Mouse (Mus musculus) hindbrain, postnatal 0 days (tissue): ENCODE data around the gene Nedd4. TPM values are rescaled to one million over a fixed set of nuclear protein-coding genes. Genes with fewer than 3 reads are reported as not detected.
"Not testable (repeated sequence)": the region's sequence is repeated elsewhere in the genome, so short reads cannot be mapped to it uniquely, and the experiment has no call there.

Experiments used
- ATAC-seq: fragments of 200-750 bp; cut with Nextera tagmentation; 2 replicates; pipeline ENCODE4 v1.8.0; 2017; ENCODE audit warnings: mild to moderate bottlenecking, moderate TSS enrichment, moderate library complexity
- DNase-seq: peaks from one replicate; pipeline ENCODE4 v3.0.0-alpha.2; 2015; ENCODE audit warnings: low spot score
- H3K27ac ChIP-seq: fragments of 300-500 bp; sonication (generic); 2 replicates; pipeline ENCODE4 v1.5.1; 2014; ENCODE audit warnings: mild to moderate bottlenecking
- H3K27me3 ChIP-seq: fragments of 300-500 bp; sonication (generic); 2 replicates; pipeline ENCODE4 v1.6.1; 2014; ENCODE audit warnings: low read length, mixed read lengths; ENCODE audit not compliant: insufficient read depth
- H3K36me3 ChIP-seq: fragments of 300-500 bp; sonication (generic); 2 replicates; pipeline ENCODE4 v1.6.1; 2014; ENCODE audit warnings: low read length, mixed read lengths; ENCODE audit not compliant: insufficient read depth
- H3K4me1 ChIP-seq: fragments of 300-500 bp; sonication (generic); 2 replicates; pipeline ENCODE4 v1.6.1; 2014; ENCODE audit warnings: antibody characterized with exemption, low read length, mixed read lengths; ENCODE audit not compliant: insufficient read depth
- H3K4me2 ChIP-seq: fragments of 300-500 bp; sonication (generic); 2 replicates; pipeline ENCODE4 v1.6.1; 2014; ENCODE audit warnings: low read depth, mild to moderate bottlenecking, low read length, moderate library complexity, mixed read lengths
- H3K4me3 ChIP-seq: fragments of 300-500 bp; sonication (generic); 2 replicates; pipeline ENCODE4 v1.5.1; 2014; ENCODE audit warnings: low read length
- H3K9ac ChIP-seq: fragments of 300-500 bp; sonication (generic); replicated peaks from 2 replicates; pipeline ENCODE4 v1.6.1; 2014; ENCODE audit warnings: mild to moderate bottlenecking, low read length, moderate library complexity, mixed read lengths
- H3K9me3 ChIP-seq: fragments of 300-500 bp; sonication (generic); 2 replicates; pipeline ENCODE4 v1.6.1; 2016; ENCODE audit warnings: low read length, mixed read lengths
- CTCF ChIP-seq: IDR thresholded peaks from 2 replicates; pipeline ENCODE4 v1.5.1; 2016; ENCODE audit warnings: antibody characterized with exemption, control low read depth, low read depth
- WGBS: fragments of 180-500 bp; shearing (Covaris S2); extraction: QIAGEN DNeasy Blood & Tissue Kit; methylation state at CpG from one replicate; pipeline ENCODE4 v1.1.7; 2014; 5-methylcytosine and 5-hydroxymethylcytosine counted together
- polyA plus RNA-seq: library from polyadenylated mRNA; unstranded; fragments of >200 nt; fragmentation: Nextera tagmentation; extraction: Ambion mirVana; gene quantifications from 2 replicates; pipeline ENCODE4 v1.2.1, GENCODE M21; 2015
- total RNA-seq: library from RNA; depleted of rRNA; stranded (reverse); fragments of >200 nt; gene quantifications from 2 replicates; pipeline ENCODE4 v1.2.3, GENCODE M21; 2014

Nedd4 gene
- total and polyA plus RNA-seq, 2 experiments from 2014 or later, result 356 to 393 TPM

DNA sequence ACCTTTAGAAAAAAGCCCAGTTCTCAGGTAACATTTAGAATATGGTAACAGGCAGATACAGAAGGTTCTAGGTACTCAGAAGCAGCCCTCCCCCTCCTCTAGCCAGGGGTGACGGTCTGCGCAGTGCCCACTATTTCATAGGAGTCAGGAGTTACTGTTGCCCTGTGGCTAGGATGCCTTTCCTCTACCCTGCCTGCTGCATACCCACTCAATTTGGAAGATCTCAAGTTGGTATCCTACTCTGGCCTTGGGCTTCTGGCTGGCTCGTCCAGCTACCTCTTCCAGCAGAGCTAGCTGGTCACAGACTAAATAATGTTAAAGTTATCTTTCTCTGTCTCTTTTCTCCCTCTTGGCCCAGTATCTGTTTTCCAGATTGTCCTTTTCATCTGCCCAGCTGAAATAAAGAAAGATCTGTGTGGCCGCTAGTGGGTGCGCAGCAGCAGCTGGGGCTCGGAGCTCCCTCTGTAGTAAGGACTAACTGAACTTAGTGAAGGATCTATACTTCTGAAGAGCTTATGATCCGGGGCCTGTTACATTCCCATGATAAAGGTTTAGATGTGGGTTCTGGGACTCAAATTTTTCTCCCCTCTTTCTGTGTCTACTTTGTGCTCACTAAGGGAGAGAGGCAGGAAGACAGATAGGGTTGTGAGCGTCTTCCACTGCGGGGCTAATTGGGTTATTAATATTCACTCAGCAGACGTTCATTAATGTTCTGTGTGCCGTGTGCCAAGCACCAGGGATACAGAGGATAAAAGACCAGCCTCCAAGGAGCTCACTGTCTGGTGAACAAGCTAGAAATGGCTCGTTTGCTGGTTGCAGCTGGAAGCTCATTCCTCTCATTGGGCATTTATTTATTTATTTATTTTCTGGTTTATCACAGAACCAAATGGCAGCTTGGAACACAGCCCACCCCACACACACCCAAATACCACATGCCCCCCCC is 2.5 kb downstream of the Nedd4 start:
- H3K4me3 ChIP-seq, result peak overlapping the region; percentile 78
- no peaks in the 10 kb centered on the region for H3K36me3 ChIP-seq
- H3K27me3 ChIP-seq, result no peaks in the 10 kb centered on the region
- H3K4me1 ChIP-seq, result peaks cover 16% of the 10 kb centered on the region
- peak overlapping the region; percentile 100 for H3K9ac ChIP-seq
- peak overlapping the region; percentile 64 for H3K27ac ChIP-seq
- peak; percentile 43 for TF ChIP-seq CTCF
- ATAC-seq (no peak), DNase-seq (peak; percentile 47)
- H3K4me2 ChIP-seq, result peak overlapping the region; percentile 78
- 14% methylated on average over 12 of the region's 12 CpGs for WGBS
- no peaks in the 10 kb centered on the region for H3K9me3 ChIP-seq

- Histone ChIP-seq H3K4me1 (peaks cover 16% of the 10 kb centered on the region), H3K4me2 (peak overlapping the region; percentile 78), H3K9ac (no peak overlapping the region), H3K9me3 (no peaks in the 10 kb centered on the region), H3K27me3 (no peaks in the 10 kb centered on the region), H3K4me3 (0 out of 2 replicates have a peak overlapping the region, but pooled peaks have one; percentile 78), H3K27ac (peak overlapping the region; percentile 64; the same call in 1 of the 2 replicates), H3K36me3 (no peaks in the 10 kb centered on the region)
- no peak for TF ChIP-seq CTCF
- ATAC-seq (no peak), DNase-seq (no peak)
- WGBS, result 30% methylated on average over 7 of the region's 7 CpGs
Observed at GRCm38 (mm10) chr9:72665517-72665916, 3.4 kb downstream of the Nedd4 start.

GRCm38 (mm10) chr9:72666352-72667021 is 4.3 kb downstream of the Nedd4 start:
- ATAC-seq, DNase-seq, H3K9me3 ChIP-seq, H3K4me3 ChIP-seq, H3K9ac ChIP-seq, H3K36me3 ChIP-seq, H3K27ac ChIP-seq, H3K4me2 ChIP-seq, H3K27me3 ChIP-seq: not testable (repeated sequence)
- H3K4me1 ChIP-seq, result peaks cover 16% of the 10 kb centered on the region
- WGBS, result 86% methylated on average over 6 of the region's 8 CpGs

DNA sequence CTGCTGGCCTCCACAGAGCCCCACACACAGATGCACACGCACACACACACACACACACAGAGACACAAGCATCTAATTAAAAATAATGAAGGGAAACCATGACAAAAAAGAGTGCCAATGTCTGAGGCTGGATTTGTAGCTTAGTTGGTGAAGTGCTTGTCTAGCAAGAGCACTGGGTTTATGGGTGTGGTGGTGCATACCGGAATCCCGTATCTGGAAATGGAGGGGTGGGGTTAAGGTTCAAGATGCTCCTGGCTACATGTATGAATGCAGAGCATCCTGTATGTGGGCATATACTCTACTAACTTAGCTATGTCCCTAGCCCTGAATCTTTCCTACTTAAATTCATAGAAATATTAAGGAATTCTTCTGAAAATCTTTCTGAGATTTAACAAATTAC is 5.0 kb downstream of the Nedd4 start:
- H3K4me2 ChIP-seq, result no peak overlapping the region
- no peak for DNase-seq
- H3K36me3 ChIP-seq, result no peaks in the 10 kb centered on the region
- no peak overlapping the region for H3K9ac ChIP-seq
- H3K4me1 ChIP-seq, result peaks cover 16% of the 10 kb centered on the region
- H3K27me3 ChIP-seq, result no peaks in the 10 kb centered on the region
- H3K27ac ChIP-seq, result no peak overlapping the region
- no peak for TF ChIP-seq CTCF
- no peak overlapping the region for H3K4me3 ChIP-seq
- WGBS, result 73% methylated on average over 3 of the region's 3 CpGs
- no peak for ATAC-seq
- no peaks in the 10 kb centered on the region for H3K9me3 ChIP-seq

- Histone ChIP-seq H3K9ac (no peak overlapping the region), H3K4me2 (no peak overlapping the region), H3K9me3 (no peaks in the 10 kb centered on the region), H3K27me3 (no peaks in the 10 kb centered on the region), H3K36me3 (peaks cover 15% of the 10 kb centered on the region), H3K27ac (no peak overlapping the region), H3K4me1 (peaks cover 11% of the 10 kb centered on the region), H3K4me3 (no peak overlapping the region)
- 78% methylated on average over 7 of the region's 7 CpGs for WGBS
- TF ChIP-seq CTCF, result peak; percentile 30; the same call in 1 of the 2 replicates
- ATAC-seq (no peak), DNase-seq (no peak)
Observed at GRCm38 (mm10) chr9:72669383-72669782, 7.2 kb downstream of the Nedd4 start.

DNA sequence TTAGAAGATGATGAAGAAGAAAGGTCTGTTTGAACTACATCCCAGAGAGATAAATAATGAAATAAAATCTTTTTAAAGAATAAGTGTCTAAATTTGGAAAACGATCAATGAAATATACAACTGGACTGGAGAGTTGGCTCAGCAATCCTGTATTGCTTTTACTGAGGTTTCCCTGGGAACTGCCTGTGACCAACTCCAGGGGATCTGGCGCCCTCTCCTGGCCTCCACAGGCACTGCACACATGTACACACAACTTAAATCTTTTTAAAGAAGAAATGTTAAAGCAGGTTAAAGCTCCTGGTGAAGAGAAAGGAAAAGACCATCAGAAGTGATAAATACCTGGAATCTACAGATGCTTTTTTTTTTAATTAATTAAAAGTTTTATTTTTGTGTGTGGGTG is 10.2 kb downstream of the Nedd4 start:
- no peaks in the 10 kb centered on the region for H3K4me1 ChIP-seq
- H3K9ac ChIP-seq, result no peak overlapping the region
- no peaks in the 10 kb centered on the region for H3K27me3 ChIP-seq
- no peaks in the 10 kb centered on the region for H3K9me3 ChIP-seq
- no peak overlapping the region for H3K27ac ChIP-seq
- TF ChIP-seq CTCF, result peak; percentile 95
- peaks cover 33% of the 10 kb centered on the region for H3K36me3 ChIP-seq
- ATAC-seq (peak; percentile 63; the same call in 1 of the 2 replicates), DNase-seq (peak; percentile 88)
- H3K4me3 ChIP-seq, result no peak overlapping the region
- H3K4me2 ChIP-seq, result no peak overlapping the region
- 23% methylated on average over 2 of the region's 2 CpGs for WGBS
